Mouse (Mus musculus) cerebellum, postnatal 14 days (tissue): ENCODE data around the gene Lbx1.

Experiments used
- DNase-seq, 2 experiments: peaks; one replicate each; pipeline ENCODE4 v3.0.0; 2021; ENCODE audit warnings: mixed read lengths in 2 of 2

The Lbx1 gene

GRCm38 (mm10) chr19:45209776-45210422 is 25.7 kb downstream of the Lbx1 start:
- no peak for DNase-seq

GRCm38 (mm10) chr19:45209191-45209590 is 26.4 kb downstream of the Lbx1 start:
- DNase-seq: no peak

- DNase-seq: no peak
These were observed 27.1 kb downstream of the Lbx1 start for GRCm38 (mm10) chr19:45208438-45209060.

GRCm38 (mm10) chr19:45207662-45208437 is 27.8 kb downstream of the Lbx1 start:
- DNase-seq: peak in 1 of 2 experiments; percentile 34

- DNase-seq: no peak
These were observed 28.5 kb downstream of the Lbx1 start for GRCm38 (mm10) chr19:45207153-45207552.

- DNase-seq: no peak
These were observed 30.1 kb downstream of the Lbx1 start for GRCm38 (mm10) chr19:45205311-45206105.

GRCm38 (mm10) chr19:45196967-45197366 is 38.6 kb downstream of the Lbx1 start:
- no peak for DNase-seq

GRCm38 (mm10) chr19:45194651-45195050 is 41.0 kb downstream of the Lbx1 start:
- DNase-seq: no peak
